Mouse (Mus musculus) limb, embryonic 11.5 days (tissue): ENCODE data around the gene Fgfr2. TPM values are rescaled to one million over a fixed set of nuclear protein-coding genes. Genes with fewer than 3 reads are reported as not detected.

Experiments
- ATAC-seq: fragments of 200-750 bp; cut with Nextera tagmentation; 2 replicates; pipeline ENCODE4 v1.8.0; 2017; ENCODE audit warnings: low read depth; ENCODE audit not compliant: insufficient number of reproducible peaks, low FRiP score, low TSS enrichment
- DNase-seq: peaks from one replicate; pipeline ENCODE4 v3.0.0-alpha.2; 2015; ENCODE audit warnings: low spot score
- H3K27ac ChIP-seq: fragments of 300-500 bp; sonication (generic); replicated peaks from 2 replicates; pipeline ENCODE4 v1.5.1; 2014; ENCODE audit warnings: low read depth, mild to moderate bottlenecking, low read length
- H3K27me3 ChIP-seq: fragments of 300-500 bp; sonication (generic); 2 replicates; pipeline ENCODE4 v1.6.1; 2014; ENCODE audit warnings: mild to moderate bottlenecking, low read length, mixed read lengths; ENCODE audit not compliant: control insufficient read depth, insufficient read depth
- H3K36me3 ChIP-seq: fragments of 300-500 bp; sonication (generic); 2 replicates; pipeline ENCODE4 v1.6.1; 2014; ENCODE audit warnings: mild to moderate bottlenecking, low read length, moderate library complexity, mixed read lengths; ENCODE audit not compliant: control insufficient read depth, insufficient read depth
- H3K4me1 ChIP-seq: fragments of 300-500 bp; sonication (generic); 2 replicates; pipeline ENCODE4 v1.6.1; 2014; ENCODE audit warnings: low read length, mixed read lengths; ENCODE audit not compliant: control insufficient read depth, insufficient read depth
- H3K4me2 ChIP-seq: fragments of 300-500 bp; sonication (generic); 2 replicates; pipeline ENCODE4 v1.6.1; 2014; ENCODE audit warnings: low read depth, mild to moderate bottlenecking, moderate library complexity; ENCODE audit not compliant: severe bottlenecking
- H3K4me3 ChIP-seq: fragments of 300-500 bp; sonication (generic); 2 replicates; pipeline ENCODE4 v1.5.1; 2014; ENCODE audit warnings: low read depth, low read length
- H3K9ac ChIP-seq: fragments of 300-500 bp; sonication (generic); 2 replicates; pipeline ENCODE4 v1.6.1; 2014; ENCODE audit warnings: mild to moderate bottlenecking, low read length
- H3K9me3 ChIP-seq: fragments of 300-500 bp; sonication (generic); 2 replicates; pipeline ENCODE4 v1.6.1; 2016; ENCODE audit warnings: low read length; ENCODE audit not compliant: control insufficient read depth
- WGBS: fragments of 180-500 bp; shearing (Covaris S2); extraction: QIAGEN DNeasy Blood & Tissue Kit; methylation state at CpG from one replicate; pipeline ENCODE4 v1.1.7; 2014; 5-methylcytosine and 5-hydroxymethylcytosine counted together
- polyA plus RNA-seq: library from polyadenylated mRNA; unstranded; fragments of >200 nt; fragmentation: Nextera tagmentation; extraction: Ambion mirVana; gene quantifications from 2 replicates; pipeline ENCODE4 v1.2.1, GENCODE M21; 2014

The Fgfr2 gene
- polyA plus RNA-seq, 1 experiment from 2014 or later, result 60.1 TPM

GRCm38 (mm10) chr7:130309180-130309579, 2814.0 kb downstream of the Fgfr2 start:
- Histone ChIP-seq H3K27ac (no peak overlapping the region), H3K36me3 (no peaks in the 10 kb centered on the region), H3K4me1 (no peaks in the 10 kb centered on the region), H3K9ac (no peak overlapping the region), H3K9me3 (no peaks in the 10 kb centered on the region), H3K4me2 (no peak overlapping the region), H3K4me3 (no peak overlapping the region), H3K27me3 (no peaks in the 10 kb centered on the region)
- DNase-seq (no peak), ATAC-seq (no peak)
- 87% methylated on average over 2 of the region's 2 CpGs for WGBS

DNA sequence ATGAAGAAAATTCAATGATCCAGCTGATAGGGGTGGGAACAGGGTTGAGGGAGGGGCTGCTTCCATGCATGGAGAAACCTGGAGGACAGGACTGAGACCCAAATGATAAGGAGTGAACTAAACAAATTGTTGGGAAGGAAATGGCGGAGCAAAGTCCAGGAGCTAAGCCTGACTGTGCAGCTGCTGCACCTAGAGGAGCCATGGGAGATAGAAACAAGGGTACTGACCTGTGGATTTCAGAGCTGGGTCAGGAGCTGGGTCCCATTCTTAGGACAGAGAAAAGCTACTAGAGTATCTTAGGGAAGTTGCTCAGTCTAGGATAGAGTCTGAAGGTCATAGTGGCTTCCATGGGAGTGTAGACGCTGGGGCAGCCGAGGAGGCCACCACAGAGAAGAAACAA, 2816.1 kb downstream of the Fgfr2 start:
- Histone ChIP-seq H3K4me3 (no peak overlapping the region), H3K27ac (no peak overlapping the region), H3K36me3 (no peaks in the 10 kb centered on the region), H3K4me1 (no peaks in the 10 kb centered on the region), H3K27me3 (no peaks in the 10 kb centered on the region), H3K4me2 (no peak overlapping the region), H3K9me3 (no peaks in the 10 kb centered on the region), H3K9ac (no peak overlapping the region)
- DNase-seq (no peak), ATAC-seq (no peak)
- WGBS, result 94% methylated on average over 3 of the region's 3 CpGs

- ATAC-seq, result no peak
- H3K27ac ChIP-seq, result no peak overlapping the region
- DNase-seq, result no peak
- no peaks in the 10 kb centered on the region for H3K36me3 ChIP-seq
- H3K4me1 ChIP-seq, result no peaks in the 10 kb centered on the region
- no peaks in the 10 kb centered on the region for H3K9me3 ChIP-seq
- no peaks in the 10 kb centered on the region for H3K27me3 ChIP-seq
- 85% methylated on average over 1 of the region's 1 CpGs for WGBS
- H3K4me2 ChIP-seq, result no peak overlapping the region
- no peak overlapping the region for H3K9ac ChIP-seq
- H3K4me3 ChIP-seq, result no peak overlapping the region
These were observed 2818.5 kb downstream of the Fgfr2 start for GRCm38 (mm10) chr7:130304642-130305041.

- WGBS, result 47% methylated on average over 8 of the region's 8 CpGs
- Histone ChIP-seq H3K27ac (no peak overlapping the region), H3K4me2 (no peak overlapping the region), H3K4me1 (peaks cover 10% of the 10 kb centered on the region), H3K4me3 (no peak overlapping the region), H3K9me3 (no peaks in the 10 kb centered on the region), H3K36me3 (no peaks in the 10 kb centered on the region), H3K27me3 (no peaks in the 10 kb centered on the region), H3K9ac (no peak overlapping the region)
- no peak for DNase-seq
- no peak for ATAC-seq
These were observed 2819.7 kb downstream of the Fgfr2 start for GRCm38 (mm10) chr7:130303464-130303863.

GRCm38 (mm10) chr7:130300606-130301005, 2822.5 kb downstream of the Fgfr2 start:
- WGBS, result 96% methylated on average over 3 of the region's 3 CpGs
- Histone ChIP-seq H3K4me3 (no peak overlapping the region), H3K9me3 (no peaks in the 10 kb centered on the region), H3K9ac (no peak overlapping the region), H3K36me3 (no peaks in the 10 kb centered on the region), H3K27me3 (no peaks in the 10 kb centered on the region), H3K4me2 (no peak overlapping the region), H3K27ac (no peak overlapping the region), H3K4me1 (peaks cover 10% of the 10 kb centered on the region)
- ATAC-seq, result no peak
- DNase-seq, result no peak

- H3K36me3 ChIP-seq, result no peaks in the 10 kb centered on the region
- no peaks in the 10 kb centered on the region for H3K9me3 ChIP-seq
- H3K4me3 ChIP-seq, result no peak overlapping the region
- no peaks in the 10 kb centered on the region for H3K27me3 ChIP-seq
- peak; percentile 61; the same call in 1 of the 2 replicates for ATAC-seq
- H3K27ac ChIP-seq, result no peak overlapping the region
- DNase-seq, result peak; percentile 58
- H3K4me2 ChIP-seq, result no peak overlapping the region
- H3K4me1 ChIP-seq, result peaks cover 10% of the 10 kb centered on the region
- 0 out of 2 replicates have a peak overlapping the region, but pooled peaks have one; percentile 23 for H3K9ac ChIP-seq
- 53% methylated on average over 3 of the region's 3 CpGs for WGBS
These were observed 2824.1 kb downstream of the Fgfr2 start for GRCm38 (mm10) chr7:130298926-130299594.

DNA sequence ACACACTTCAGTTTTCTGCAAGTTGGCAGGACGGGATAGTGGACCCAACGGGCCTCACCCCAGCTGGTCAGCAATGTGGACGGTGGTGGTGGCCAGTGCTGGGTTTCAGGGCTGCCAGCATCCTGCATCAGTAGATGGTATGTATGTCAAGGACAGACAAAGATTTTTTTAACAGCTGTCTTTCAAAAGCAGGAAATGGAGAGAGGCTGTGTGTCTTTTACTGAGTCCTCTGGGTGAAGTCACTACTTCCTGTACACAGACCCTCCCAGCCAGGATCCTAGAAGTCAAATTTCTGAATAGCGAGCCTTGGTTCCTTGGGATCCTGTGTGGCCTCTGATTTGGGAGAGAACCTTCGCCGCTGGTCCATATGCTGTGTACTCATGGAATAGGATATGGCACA, 2832.0 kb downstream of the Fgfr2 start:
- 92% methylated on average over 6 of the region's 6 CpGs for WGBS
- H3K4me1 ChIP-seq, result peaks cover 23% of the 10 kb centered on the region
- H3K9me3 ChIP-seq, result no peaks in the 10 kb centered on the region
- H3K4me3 ChIP-seq, result no peak overlapping the region
- H3K27me3 ChIP-seq, result no peaks in the 10 kb centered on the region
- ATAC-seq, result no peak
- DNase-seq, result no peak
- no peaks in the 10 kb centered on the region for H3K36me3 ChIP-seq
- no peak overlapping the region for H3K4me2 ChIP-seq
- H3K9ac ChIP-seq, result no peak overlapping the region
- no peak overlapping the region for H3K27ac ChIP-seq

DNA sequence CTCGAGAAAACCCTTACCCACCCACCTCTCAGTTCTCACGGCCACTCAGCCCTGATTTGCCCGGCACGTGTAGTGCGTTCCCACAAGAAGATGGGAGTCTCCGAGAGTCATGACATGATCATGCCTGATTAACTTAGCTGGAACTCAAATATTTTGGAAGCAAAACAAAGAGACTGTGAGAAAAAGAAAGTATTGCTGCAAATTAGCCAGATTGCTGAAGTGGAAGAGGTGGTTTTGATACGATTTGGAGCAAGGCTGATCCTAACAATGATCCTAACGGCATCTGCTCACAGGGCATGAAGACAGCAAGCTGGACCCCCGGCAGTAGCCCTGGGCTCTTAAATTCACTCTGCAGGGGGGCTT, 2833.7 kb downstream of the Fgfr2 start:
- no peak for DNase-seq
- Histone ChIP-seq H3K36me3 (no peaks in the 10 kb centered on the region), H3K27ac (peak overlapping the region; percentile 42; the same call in 1 of the 2 replicates), H3K4me3 (no peak overlapping the region), H3K9me3 (no peaks in the 10 kb centered on the region), H3K4me2 (peak overlapping the region; percentile 24; the same call in 1 of the 2 replicates), H3K27me3 (no peaks in the 10 kb centered on the region), H3K4me1 (peaks cover 23% of the 10 kb centered on the region), H3K9ac (no peak overlapping the region)
- ATAC-seq, result no peak
- 45% methylated on average over 9 of the region's 9 CpGs for WGBS
